ENCODE assay signal across 8 mouse cellular contexts in genomic region chr17:56241541-56242401, GRCm38 (mm10). TPM values are rescaled to one million over a fixed set of nuclear protein-coding genes. Genes with fewer than 3 reads are reported as not detected.
DNase-seq lines count a peak whose midpoint lies in the region; ATAC-seq and TF ChIP-seq lines count a peak whose summit lies in the region.

No protein-coding gene starts in this region.

- peak; percentile 64 for ATAC-seq in CD4-positive, CD25-positive, alpha-beta regulatory T cell, adult 4 months
- peak; percentile 39; the same call in 1 of the 2 replicates for ATAC-seq in erythroblast, adult 5-6 weeks (replicated peaks; ENCODE audit: low FRiP score, poor library complexity, severe bottlenecking)
- peak; percentile 71 for ATAC-seq in lung, embryonic 14.5 days (ENCODE audit: insufficient read depth)

- peak; percentile 87; the same call in 1 of the 2 replicates for TF ChIP-seq POLR2A in olfactory bulb, adult 2 months (IDR thresholded peaks at IDR 0.05; ENCODE audit: insufficient read depth, low read depth, low read length)

- 0 out of 2 replicates have a peak, but pooled peaks cover 3% of the 10 kb centered on the region for H3K27me3 ChIP-seq in lung, embryonic 14.5 days (ENCODE audit: insufficient read depth, low read length)

- DNase-seq in adrenal gland, postnatal 4 days (ENCODE audit: low spot score in 2 of 2): peak; percentile 73 to 79
- peak; percentile 92 to 96 for DNase-seq in heart, postnatal 10 days
- peak; percentile 52 for DNase-seq in large intestine, adult 2 months (ENCODE audit: low read depth, low spot score)
- DNase-seq in lung, embryonic 14.5 days: peak; percentile 98
- peak; percentile 57 to 61 for DNase-seq in thymus, adult 18-20 months

- no peaks in the 10 kb centered on the region for H3K36me3 ChIP-seq in lung, embryonic 14.5 days (ENCODE audit: insufficient read depth)

- no peak overlapping the region; the same call in 1 of the 2 replicates for H3K4me3 ChIP-seq in lung, embryonic 14.5 days (ENCODE audit: low read depth, low read length)
- peak overlapping the region; percentile 79 for H3K4me3 ChIP-seq in olfactory bulb, adult 2 months (ENCODE audit: insufficient read depth, low read depth, low read length)

- H3K9ac ChIP-seq in lung, embryonic 14.5 days: no peak overlapping the region

- no peaks in the 10 kb centered on the region for H3K9me3 ChIP-seq in lung, embryonic 14.5 days (ENCODE audit: low read depth, low read length)

- 4% methylated on average over 33 of the region's 33 CpGs for WGBS in large intestine, adult 2 months
- WGBS in lung, embryonic 14.5 days: 2% methylated on average over 33 of the region's 33 CpGs
- whole genome bisulfite sequencing in olfactory bulb, adult 2 months: under 1% methylated on average over 33 of the region's 33 CpGs

- intact Hi-C loops in heart, postnatal 10 days (cut with DNase I): loop anchor here (2.0 kb wide), 1 partner anchor 23 kb away; the partner anchor contains the start of gene Dpp9

- H3K27ac ChIP-seq in lung, embryonic 14.5 days (ENCODE audit: low read depth): no peak overlapping the region
- H3K27ac ChIP-seq in olfactory bulb, adult 2 months (ENCODE audit: insufficient read depth, low read depth, low read length): peak overlapping the region; percentile 63

- TF ChIP-seq CTCF in lung, embryonic 14.5 days (IDR thresholded peaks at IDR 0.05; ENCODE audit: low read depth): peak; percentile 8; the same call in 1 of the 2 replicates
- TF ChIP-seq CTCF in olfactory bulb, adult 2 months (IDR thresholded peaks at IDR 0.05; ENCODE audit: insufficient read depth, low read depth, low read length): no peak

- no peaks in the 10 kb centered on the region for H3K4me1 ChIP-seq in lung, embryonic 14.5 days (ENCODE audit: insufficient read depth)
- peaks cover 9% of the 10 kb centered on the region for H3K4me1 ChIP-seq in olfactory bulb, adult 2 months (ENCODE audit: control insufficient read depth, insufficient read depth, low read length)

- no peak overlapping the region for H3K4me2 ChIP-seq in lung, embryonic 14.5 days

RNA-seq across cellular contexts. Expression of gene Fem1a, which starts 14.8 kb away (rescaled TPM):
- 1 to 10 TPM; 4.4 to 5.5 TPM for polyA plus RNA-seq in CD4-positive, CD25-positive, alpha-beta regulatory T cell, adult 4 months (2017; shearing (Covaris generic))
- total RNA-seq in adrenal gland, postnatal 4 days (2021): 10 to 100 TPM; 30.5 to 33.5 TPM
- 2.7 TPM in 2 replicates for total RNA-seq in erythroblast, adult 5-6 weeks (2015; ENCODE audit: low replicate concordance)
- 4.9 and 5.3 TPM in 2 replicates for total RNA-seq in erythroblast, adult 5-6 weeks (2017; ENCODE audit: low replicate concordance)
- 10 to 100 TPM; 81.5 to 94.9 TPM for total RNA-seq in heart, postnatal 10 days (2021)
- 15.2 and 19.1 TPM in 2 replicates for polyA plus RNA-seq in large intestine, adult 2 months (2012; rRNA removed)
- 14.5 and 15.4 TPM in 2 replicates for polyA plus RNA-seq in lung, embryonic 14.5 days (2014; fragmentation: Nextera tagmentation; extraction: Ambion mirVana)
- polyA plus RNA-seq in olfactory bulb, adult 2 months (2012; ENCODE audit: insufficient read depth, insufficient read length, low replicate concordance, missing spikeins): not detected in 2 replicates

RNA-seq across cellular contexts. Expression of gene Dpp9, which starts 23.1 kb away (rescaled TPM):
- polyA plus RNA-seq in CD4-positive, CD25-positive, alpha-beta regulatory T cell, adult 4 months (2017; shearing (Covaris generic)): 10 to 100 TPM; 17.8 to 21.0 TPM
- total RNA-seq in adrenal gland, postnatal 4 days (2021): 10 to 100 TPM; 34.4 to 37.3 TPM
- 9.8 and 11.5 TPM in 2 replicates for total RNA-seq in erythroblast, adult 5-6 weeks (2015; ENCODE audit: low replicate concordance)
- 5.2 TPM in 2 replicates for total RNA-seq in erythroblast, adult 5-6 weeks (2017; ENCODE audit: low replicate concordance)
- 10 to 100 TPM; 29.1 to 33.3 TPM for total RNA-seq in heart, postnatal 10 days (2021)
- polyA plus RNA-seq in large intestine, adult 2 months (2012; rRNA removed): 33.6 and 42.8 TPM in 2 replicates
- polyA plus RNA-seq in lung, embryonic 14.5 days (2014; fragmentation: Nextera tagmentation; extraction: Ambion mirVana): 37.9 and 41.3 TPM in 2 replicates
- polyA plus RNA-seq in olfactory bulb, adult 2 months (2012; ENCODE audit: insufficient read depth, insufficient read length, low replicate concordance, missing spikeins): not detected in 2 replicates

RNA-seq across cellular contexts. Expression of gene Ticam1, which starts 34.8 kb away (rescaled TPM):
- 10 to 100 TPM in 1 of 2 experiments, 1 to 10 TPM in 1; 8.9 to 11.6 TPM for polyA plus RNA-seq in CD4-positive, CD25-positive, alpha-beta regulatory T cell, adult 4 months (2017; shearing (Covaris generic))
- 10 to 100 TPM; 21.0 to 22.2 TPM for total RNA-seq in adrenal gland, postnatal 4 days (2021)
- total RNA-seq in erythroblast, adult 5-6 weeks (2015; ENCODE audit: low replicate concordance): 2.5 and 5.0 TPM in 2 replicates
- 1.3 and 2.8 TPM in 2 replicates for total RNA-seq in erythroblast, adult 5-6 weeks (2017; ENCODE audit: low replicate concordance)
- 10 to 100 TPM; 11.6 to 12.7 TPM for total RNA-seq in heart, postnatal 10 days (2021)
- polyA plus RNA-seq in large intestine, adult 2 months (2012; rRNA removed): 45.4 and 61.3 TPM in 2 replicates
- 4.5 and 4.9 TPM in 2 replicates for polyA plus RNA-seq in lung, embryonic 14.5 days (2014; fragmentation: Nextera tagmentation; extraction: Ambion mirVana)
- polyA plus RNA-seq in olfactory bulb, adult 2 months (2012; ENCODE audit: insufficient read depth, insufficient read length, low replicate concordance, missing spikeins): not detected in 2 replicates

RNA-seq across cellular contexts. Expression of gene Plin3, which starts 50.9 kb away (rescaled TPM):
- 10 to 100 TPM; 31.8 to 32.1 TPM for polyA plus RNA-seq in CD4-positive, CD25-positive, alpha-beta regulatory T cell, adult 4 months (2017; shearing (Covaris generic))
- 10 to 100 TPM; 83.2 to 87.5 TPM for total RNA-seq in adrenal gland, postnatal 4 days (2021)
- 3.1 and 4.0 TPM in 2 replicates for total RNA-seq in erythroblast, adult 5-6 weeks (2015; ENCODE audit: low replicate concordance)
- total RNA-seq in erythroblast, adult 5-6 weeks (2017; ENCODE audit: low replicate concordance): 5.4 and 5.9 TPM in 2 replicates
- total RNA-seq in heart, postnatal 10 days (2021): 10 to 100 TPM; 67.0 to 81.9 TPM
- 81.6 and 154 TPM in 2 replicates for polyA plus RNA-seq in large intestine, adult 2 months (2012; rRNA removed)
- polyA plus RNA-seq in lung, embryonic 14.5 days (2014; fragmentation: Nextera tagmentation; extraction: Ambion mirVana): 69.7 and 71.0 TPM in 2 replicates
- not detected in 2 replicates for polyA plus RNA-seq in olfactory bulb, adult 2 months (2012; ENCODE audit: insufficient read depth, insufficient read length, low replicate concordance, missing spikeins)

RNA-seq across cellular contexts. Expression of gene Mydgf, which starts 58.1 kb away (rescaled TPM):
- polyA plus RNA-seq in CD4-positive, CD25-positive, alpha-beta regulatory T cell, adult 4 months (2017; shearing (Covaris generic)): 10 to 100 TPM; 58.9 to 59.6 TPM
- 10 to 100 TPM; 65.9 to 66.3 TPM for total RNA-seq in adrenal gland, postnatal 4 days (2021)
- 7.9 and 20.5 TPM in 2 replicates for total RNA-seq in erythroblast, adult 5-6 weeks (2015; ENCODE audit: low replicate concordance)
- total RNA-seq in erythroblast, adult 5-6 weeks (2017; ENCODE audit: low replicate concordance): 12.0 and 14.9 TPM in 2 replicates
- 10 to 100 TPM; 36.6 to 40.3 TPM for total RNA-seq in heart, postnatal 10 days (2021)
- polyA plus RNA-seq in large intestine, adult 2 months (2012; rRNA removed): 112 and 113 TPM in 2 replicates
- polyA plus RNA-seq in lung, embryonic 14.5 days (2014; fragmentation: Nextera tagmentation; extraction: Ambion mirVana): 93.0 and 95.3 TPM in 2 replicates
- polyA plus RNA-seq in olfactory bulb, adult 2 months (2012; ENCODE audit: insufficient read depth, insufficient read length, low replicate concordance, missing spikeins): not detected in 2 replicates
